Mouse (Mus musculus): ENCODE results near the gene Prss57. TPM values are rescaled to one million over a fixed set of nuclear protein-coding genes. Genes with fewer than 3 reads are reported as not detected.
"Not testable (repeated sequence)": the region's sequence is repeated elsewhere in the genome, so short reads cannot be mapped to it uniquely, and the experiment has no call there.

Prss57 gene
- polyA plus RNA-seq, 1 experiment from 2014 or later: not detected

- Histone ChIP-seq H3K36me3 (ENCODE audit: control insufficient read depth, insufficient read depth, low read length) (peaks cover 15% of the 10 kb centered on the region), H3K9ac (ENCODE audit: low read depth, low read length) (no peak overlapping the region), H3K27ac (ENCODE audit: low read depth, low read length) (no peak overlapping the region), H3K4me1 (replicated peaks; ENCODE audit: control insufficient read depth, insufficient read depth, low read length) (peaks cover 5% of the 10 kb centered on the region), H3K4me3 (ENCODE audit: low read depth, low read length) (no peak overlapping the region), H3K27me3 (ENCODE audit: control insufficient read depth, insufficient read depth, low read length) (no peaks in the 10 kb centered on the region), H3K4me2 (replicated peaks; ENCODE audit: low read depth, low read length) (no peak overlapping the region), H3K9me3 (ENCODE audit: control insufficient read depth, low read length) (no peaks in the 10 kb centered on the region)
- no peak for ATAC-seq (ENCODE audit: low FRiP score)
- WGBS: 96% methylated on average over 11 of the region's 11 CpGs
- no peak for DNase-seq (ENCODE audit: low spot score)
Observed at GRCm38 (mm10) chr10:79760603-79761143, 30.1 kb downstream of the Prss57 start.

GRCm38 (mm10) chr10:79759675-79760074 lies 31.1 kb downstream of the Prss57 start:
- not testable (repeated sequence) for H3K4me3 ChIP-seq (ENCODE audit: low read depth, low read length); H3K9ac ChIP-seq (ENCODE audit: low read depth, low read length); ATAC-seq (ENCODE audit: low FRiP score); H3K4me1 ChIP-seq (replicated peaks; ENCODE audit: control insufficient read depth, insufficient read depth, low read length); H3K4me2 ChIP-seq (replicated peaks; ENCODE audit: low read depth, low read length); H3K27ac ChIP-seq (ENCODE audit: low read depth, low read length); H3K9me3 ChIP-seq (ENCODE audit: control insufficient read depth, low read length); H3K27me3 ChIP-seq (ENCODE audit: control insufficient read depth, insufficient read depth, low read length); DNase-seq (ENCODE audit: low spot score)
- H3K36me3 ChIP-seq (ENCODE audit: control insufficient read depth, insufficient read depth, low read length): peaks cover 15% of the 10 kb centered on the region
- WGBS: 100% methylated on average over 1 of the region's 1 CpGs

- no peak overlapping the region for H3K9ac ChIP-seq (ENCODE audit: low read depth, low read length)
- DNase-seq (ENCODE audit: low spot score): no peak
- no peak overlapping the region for H3K4me3 ChIP-seq (ENCODE audit: low read depth, low read length)
- H3K4me1 ChIP-seq (replicated peaks; ENCODE audit: control insufficient read depth, insufficient read depth, low read length): 0 out of 2 replicates have a peak, but pooled peaks cover 2% of the 10 kb centered on the region
- no peak overlapping the region for H3K4me2 ChIP-seq (replicated peaks; ENCODE audit: low read depth, low read length)
- H3K27ac ChIP-seq (ENCODE audit: low read depth, low read length): no peak overlapping the region
- WGBS: 90% methylated on average over 24 of the region's 24 CpGs
- H3K36me3 ChIP-seq (ENCODE audit: control insufficient read depth, insufficient read depth, low read length): peaks cover 15% of the 10 kb centered on the region
- no peak for ATAC-seq (ENCODE audit: low FRiP score)
- H3K9me3 ChIP-seq (ENCODE audit: control insufficient read depth, low read length): no peaks in the 10 kb centered on the region
- H3K27me3 ChIP-seq (ENCODE audit: control insufficient read depth, insufficient read depth, low read length): no peaks in the 10 kb centered on the region
Observed at GRCm38 (mm10) chr10:79756660-79757059, 34.1 kb downstream of the Prss57 start.

GRCm38 (mm10) chr10:79755854-79756253 lies 34.9 kb downstream of the Prss57 start:
- WGBS: 74% methylated on average over 3 of the region's 3 CpGs
- no peaks in the 10 kb centered on the region for H3K9me3 ChIP-seq (ENCODE audit: control insufficient read depth, low read length)
- 0 out of 2 replicates have a peak, but pooled peaks cover 2% of the 10 kb centered on the region for H3K4me1 ChIP-seq (replicated peaks; ENCODE audit: control insufficient read depth, insufficient read depth, low read length)
- no peak overlapping the region for H3K4me2 ChIP-seq (replicated peaks; ENCODE audit: low read depth, low read length)
- H3K27me3 ChIP-seq (ENCODE audit: control insufficient read depth, insufficient read depth, low read length): no peaks in the 10 kb centered on the region
- H3K27ac ChIP-seq (ENCODE audit: low read depth, low read length): no peak overlapping the region
- DNase-seq (ENCODE audit: low spot score) (no peak), ATAC-seq (ENCODE audit: low FRiP score) (no peak)
- no peak overlapping the region for H3K9ac ChIP-seq (ENCODE audit: low read depth, low read length)
- H3K4me3 ChIP-seq (ENCODE audit: low read depth, low read length): no peak overlapping the region
- peaks cover 9% of the 10 kb centered on the region for H3K36me3 ChIP-seq (ENCODE audit: control insufficient read depth, insufficient read depth, low read length)

GRCm38 (mm10) chr10:79754856-79755516 lies 35.8 kb downstream of the Prss57 start, which contains the start of gene Fgf22:
TSS of gene Fgf22 (plus strand) at chr10:79755076.
- peak; percentile 88 for ATAC-seq (ENCODE audit: low FRiP score)
- H3K27me3 ChIP-seq (ENCODE audit: control insufficient read depth, insufficient read depth, low read length): no peaks in the 10 kb centered on the region
- peak within 1 kb of the TSS; percentile 29 for H3K4me3 ChIP-seq (ENCODE audit: low read depth, low read length)
- no peaks in the 10 kb centered on the region for H3K9me3 ChIP-seq (ENCODE audit: control insufficient read depth, low read length)
- peak within 1 kb of the TSS; percentile 71 for H3K4me2 ChIP-seq (replicated peaks; ENCODE audit: low read depth, low read length)
- no peak within 1 kb of the TSS for H3K27ac ChIP-seq (ENCODE audit: low read depth, low read length)
- peak within 1 kb of the TSS; percentile 53 for H3K9ac ChIP-seq (ENCODE audit: low read depth, low read length)
- H3K36me3 ChIP-seq (ENCODE audit: control insufficient read depth, insufficient read depth, low read length): peaks cover 5% of the 10 kb centered on the region
- WGBS: 1% methylated on average over 36 of the region's 36 CpGs
- DNase-seq (ENCODE audit: low spot score): peak; percentile 82
- 0 out of 2 replicates have a peak, but pooled peaks cover 2% of the 10 kb centered on the region for H3K4me1 ChIP-seq (replicated peaks; ENCODE audit: control insufficient read depth, insufficient read depth, low read length)

- Histone ChIP-seq H3K4me3 (ENCODE audit: low read depth, low read length) (no peak overlapping the region), H3K27me3 (ENCODE audit: control insufficient read depth, insufficient read depth, low read length) (no peaks in the 10 kb centered on the region), H3K27ac (ENCODE audit: low read depth, low read length) (no peak overlapping the region), H3K4me1 (replicated peaks; ENCODE audit: control insufficient read depth, insufficient read depth, low read length) (no peaks in the 10 kb centered on the region), H3K9me3 (ENCODE audit: control insufficient read depth, low read length) (no peaks in the 10 kb centered on the region), H3K9ac (ENCODE audit: low read depth, low read length) (no peak overlapping the region), H3K4me2 (replicated peaks; ENCODE audit: low read depth, low read length) (no peak overlapping the region), H3K36me3 (ENCODE audit: control insufficient read depth, insufficient read depth, low read length) (no peaks in the 10 kb centered on the region)
- no peak for ATAC-seq (ENCODE audit: low FRiP score)
- WGBS: 80% methylated on average over 6 of the region's 6 CpGs
- DNase-seq (ENCODE audit: low spot score): no peak
Observed at GRCm38 (mm10) chr10:79748496-79748895, 42.3 kb downstream of the Prss57 start.

- 26% methylated on average over 6 of the region's 6 CpGs for WGBS
- H3K9ac ChIP-seq (ENCODE audit: low read depth, low read length): no peak overlapping the region; the same call in 1 of the 2 replicates
- H3K9me3 ChIP-seq (ENCODE audit: control insufficient read depth, low read length): no peaks in the 10 kb centered on the region
- 0 out of 2 replicates have a peak overlapping the region, but pooled peaks have one; percentile 10 for H3K4me3 ChIP-seq (ENCODE audit: low read depth, low read length)
- no peak overlapping the region for H3K27ac ChIP-seq (ENCODE audit: low read depth, low read length)
- H3K27me3 ChIP-seq (ENCODE audit: control insufficient read depth, insufficient read depth, low read length): no peaks in the 10 kb centered on the region
- H3K4me1 ChIP-seq (replicated peaks; ENCODE audit: control insufficient read depth, insufficient read depth, low read length): no peaks in the 10 kb centered on the region
- ATAC-seq (ENCODE audit: low FRiP score) (peak; percentile 66; the same call in 1 of the 2 replicates), DNase-seq (ENCODE audit: low spot score) (no peak)
- H3K4me2 ChIP-seq (replicated peaks; ENCODE audit: low read depth, low read length): peak overlapping the region; percentile 39
- no peaks in the 10 kb centered on the region for H3K36me3 ChIP-seq (ENCODE audit: control insufficient read depth, insufficient read depth, low read length)
Observed at GRCm38 (mm10) chr10:79746774-79747151, 44.0 kb downstream of the Prss57 start.

- Histone ChIP-seq H3K4me3 (ENCODE audit: low read depth, low read length) (peak within 1 kb of the TSS; percentile 62), H3K9me3 (ENCODE audit: control insufficient read depth, low read length) (no peaks in the 10 kb centered on the region), H3K9ac (ENCODE audit: low read depth, low read length) (peak within 1 kb of the TSS; percentile 68), H3K4me2 (replicated peaks; ENCODE audit: low read depth, low read length) (peak within 1 kb of the TSS; percentile 63), H3K27me3 (ENCODE audit: control insufficient read depth, insufficient read depth, low read length) (no peaks in the 10 kb centered on the region), H3K27ac (ENCODE audit: low read depth, low read length) (no peak within 1 kb of the TSS), H3K4me1 (replicated peaks; ENCODE audit: control insufficient read depth, insufficient read depth, low read length) (no peaks in the 10 kb centered on the region), H3K36me3 (ENCODE audit: control insufficient read depth, insufficient read depth, low read length) (no peaks in the 10 kb centered on the region)
- ATAC-seq (ENCODE audit: low FRiP score) (peak; percentile 96), DNase-seq (ENCODE audit: low spot score) (peak; percentile 98)
- 4% methylated on average over 38 of the region's 38 CpGs for WGBS
Observed at GRCm38 (mm10) chr10:79745898-79746773, 44.6 kb downstream of the Prss57 start, which contains the start of gene Polrmt. TSS of gene Polrmt (minus strand) at chr10:79746581.

Measured in hindbrain, embryonic 11.5 days (tissue).